Mouse (Mus musculus) natural killer cell, adult 2 months (primary cell): ENCODE data around the gene Tlr12.
"Not testable (repeated sequence)": the region's sequence is repeated elsewhere in the genome, so short reads cannot be mapped to it uniquely, and the experiment has no call there.

ENCODE experiments used
- DNase-seq, 2 experiments: peaks; one replicate each; pipeline ENCODE4 v3.0.0; 2022; ENCODE audit warnings: low spot score in 2 of 2

Gene Tlr12

GRCm38 (mm10) chr4:128620572-128620971 is 2.2 kb upstream of the Tlr12 start:
- no peak for DNase-seq

- no peak for DNase-seq
These were observed 544 bp upstream of the Tlr12 start for GRCm38 (mm10) chr4:128618963-128619362.

GRCm38 (mm10) chr4:128617363-128618120 is 877 bp downstream of the Tlr12 start:
- DNase-seq = no peak

- no peak for DNase-seq
These were observed 2.7 kb downstream of the Tlr12 start for GRCm38 (mm10) chr4:128615761-128616160.

- peak in 1 of 2 experiments; percentile 49 for DNase-seq
These were observed 5.1 kb downstream of the Tlr12 start for GRCm38 (mm10) chr4:128613326-128613725.

- not testable (repeated sequence) for DNase-seq
These were observed 6.7 kb downstream of the Tlr12 start for GRCm38 (mm10) chr4:128611726-128612125.

GRCm38 (mm10) chr4:128610706-128611105 is 7.7 kb downstream of the Tlr12 start:
- no peak for DNase-seq

GRCm38 (mm10) chr4:128609925-128610402 is 8.5 kb downstream of the Tlr12 start, which contains the start of gene Zscan20:
Zscan20 (minus strand) TSS chr4:128610098.
- peak; percentile 93 to 94 for DNase-seq

GRCm38 (mm10) chr4:128609276-128609924 is 9.0 kb downstream of the Tlr12 start:
- DNase-seq = no peak

GRCm38 (mm10) chr4:128607661-128608060 is 10.8 kb downstream of the Tlr12 start:
- DNase-seq = no peak

GRCm38 (mm10) chr4:128606586-128606985 is 11.8 kb downstream of the Tlr12 start:
- DNase-seq = no peak

- no peak for DNase-seq
These were observed 20.4 kb downstream of the Tlr12 start for GRCm38 (mm10) chr4:128597801-128598560.

- DNase-seq = peak in 1 of 2 experiments; percentile 32
These were observed 24.4 kb downstream of the Tlr12 start for GRCm38 (mm10) chr4:128594062-128594461.

- no peak for DNase-seq
These were observed 25.1 kb downstream of the Tlr12 start for GRCm38 (mm10) chr4:128593286-128593685.

- DNase-seq = peak; percentile 22 to 54
These were observed 39.2 kb downstream of the Tlr12 start for GRCm38 (mm10) chr4:128579182-128579581.

GRCm38 (mm10) chr4:128575811-128576210 is 42.6 kb downstream of the Tlr12 start:
- DNase-seq = no peak
